Mouse (Mus musculus) lung, adult 10 weeks (tissue): ENCODE measurements around the gene Hist1h4k. TPM values are rescaled to one million over a fixed set of nuclear protein-coding genes. Genes with fewer than 3 reads are reported as not detected.

Experiments used
- polyA plus RNA-seq: library from polyadenylated mRNA; stranded (reverse); fragments of 350-450 nt; fragmentation: Illumina TruSeq; extraction: RNeasy Lipid Tissue Mini Kit (QIAGEN cat#74804); gene quantifications from one replicate; pipeline ENCODE4 v1.2.3, GENCODE M21; 2014; ENCODE audit warnings: low read depth, low replicate concordance; ENCODE audit not compliant: insufficient read depth

Hist1h4k gene
- not detected for polyA plus RNA-seq

GRCm38 (mm10) chr13:21750159-21751017 lies at the start of gene Hist1h4k:
TSS of gene Hist1h4k (minus strand) at chr13:21750505.

GRCm38 (mm10) chr13:21786899-21787629 lies 36.8 kb upstream of the Hist1h4k start, which contains the start of the genes Hist1h2an and Hist1h2bp:
TSS of gene Hist1h2an (minus strand) at chr13:21787218.
TSS of gene Hist1h2bp (plus strand) at chr13:21787461.

GRCm38 (mm10) chr13:21783255-21783617 lies 32.9 kb upstream of the Hist1h4k start, which contains the start of gene Hist1h3i:
TSS of gene Hist1h3i (minus strand) at chr13:21783370.

GRCm38 (mm10) chr13:21779767-21780731 lies 29.7 kb upstream of the Hist1h4k start, which contains the start of gene Hist1h1b:
TSS of gene Hist1h1b (minus strand) at chr13:21780625.

GRCm38 (mm10) chr13:21753524-21754285 lies 3.4 kb upstream of the Hist1h4k start, which contains the start of the genes Hist1h2ak and Hist1h2bn:
TSS of gene Hist1h2ak (minus strand) at chr13:21753827.
TSS of gene Hist1h2bn (plus strand) at chr13:21754123.

GRCm38 (mm10) chr13:21734906-21735767 lies 15.2 kb downstream of the Hist1h4k start, which contains the start of gene Hist1h4j:
TSS of gene Hist1h4j (plus strand) at chr13:21735064.

GRCm38 (mm10) chr13:21721757-21722372 lies 28.4 kb downstream of the Hist1h4k start, which contains the start of gene Hist1h2bm:
TSS of gene Hist1h2bm (plus strand) at chr13:21722044.

GRCm38 (mm10) chr13:21717397-21718357 lies 32.6 kb downstream of the Hist1h4k start, which contains the start of gene Hist1h3h:
TSS of gene Hist1h3h (plus strand) at chr13:21717659.

GRCm38 (mm10) chr13:21715864-21716539 lies 34.3 kb downstream of the Hist1h4k start, which contains the start of the genes Hist1h2bl and Hist1h2ai:
TSS of gene Hist1h2bl (minus strand) at chr13:21716143.
TSS of gene Hist1h2ai (plus strand) at chr13:21716422.

Other genes with a start within 250 kb of the Hist1h4k start
- 1.6 TPM for gene Gm11273, start 249.1 kb downstream of the Hist1h4k start, polyA plus RNA-seq
- 1.7 TPM for gene Zkscan8, start 219.4 kb downstream of the Hist1h4k start, polyA plus RNA-seq
- not detected for gene Olfr1366, start 207.7 kb downstream of the Hist1h4k start, polyA plus RNA-seq
- gene Olfr1535, start 190.6 kb downstream of the Hist1h4k start, polyA plus RNA-seq: not detected
- gene Olfr1364, start 168.7 kb downstream of the Hist1h4k start, polyA plus RNA-seq: not detected
- not detected for gene Olfr1362, start 136.5 kb downstream of the Hist1h4k start, polyA plus RNA-seq
- not detected for gene Olfr11, start 108.0 kb downstream of the Hist1h4k start, polyA plus RNA-seq
- gene Olfr1361, start 87.1 kb downstream of the Hist1h4k start, polyA plus RNA-seq: not detected
- gene Olfr1360, start 73.1 kb downstream of the Hist1h4k start, polyA plus RNA-seq: not detected
- gene Olfr1359, start 52.4 kb downstream of the Hist1h4k start, polyA plus RNA-seq: not detected
- not detected for gene Hist1h2bl, start 34.4 kb downstream of the Hist1h4k start, polyA plus RNA-seq
- not detected for gene Hist1h2ai, start 34.1 kb downstream of the Hist1h4k start, polyA plus RNA-seq
- gene Hist1h3h, start 32.8 kb downstream of the Hist1h4k start, polyA plus RNA-seq: not detected
- not detected for gene Hist1h2bm, start 28.5 kb downstream of the Hist1h4k start, polyA plus RNA-seq
- not detected for gene Hist1h4j, start 15.4 kb downstream of the Hist1h4k start, polyA plus RNA-seq
- gene Hist1h2ak, start 3.3 kb upstream of the Hist1h4k start, polyA plus RNA-seq: not detected
- not detected for gene Hist1h2bn, start 3.6 kb upstream of the Hist1h4k start, polyA plus RNA-seq
- not detected for gene Hist1h1b, start 30.1 kb upstream of the Hist1h4k start, polyA plus RNA-seq
- gene Hist1h3i, start 32.9 kb upstream of the Hist1h4k start, polyA plus RNA-seq: not detected
- gene Hist1h2an, start 36.7 kb upstream of the Hist1h4k start, polyA plus RNA-seq: not detected
- not detected for gene Hist1h2bp, start 37.0 kb upstream of the Hist1h4k start, polyA plus RNA-seq
- 0.42 TPM for gene Hist1h2bq, start 59.7 kb upstream of the Hist1h4k start, polyA plus RNA-seq
- not detected for gene Hist1h2ao, start 60.0 kb upstream of the Hist1h4k start, polyA plus RNA-seq
- 1.4 TPM for gene Hist1h4m, start 61.2 kb upstream of the Hist1h4k start, polyA plus RNA-seq
- gene Hist1h4n, start 81.7 kb upstream of the Hist1h4k start, polyA plus RNA-seq: 1.0 TPM
- not detected for gene Hist1h2ap, start 83.0 kb upstream of the Hist1h4k start, polyA plus RNA-seq
- gene Hist1h2br, start 83.2 kb upstream of the Hist1h4k start, polyA plus RNA-seq: not detected
- 1.2 TPM for gene Zfp184, start 194.6 kb upstream of the Hist1h4k start, polyA plus RNA-seq
- not detected for gene Pom121l2, start 230.7 kb upstream of the Hist1h4k start, polyA plus RNA-seq